Mouse (Mus musculus) thymus, postnatal 25 days (tissue): ENCODE measurements around the gene Il10.
A peak's percentile ranks its signal among the peaks of the same experiment; 100 is the strongest.

ENCODE experiments used
- DNase-seq: peaks from one replicate; pipeline ENCODE4 v3.0.0; 2022

Gene Il10

DNA sequence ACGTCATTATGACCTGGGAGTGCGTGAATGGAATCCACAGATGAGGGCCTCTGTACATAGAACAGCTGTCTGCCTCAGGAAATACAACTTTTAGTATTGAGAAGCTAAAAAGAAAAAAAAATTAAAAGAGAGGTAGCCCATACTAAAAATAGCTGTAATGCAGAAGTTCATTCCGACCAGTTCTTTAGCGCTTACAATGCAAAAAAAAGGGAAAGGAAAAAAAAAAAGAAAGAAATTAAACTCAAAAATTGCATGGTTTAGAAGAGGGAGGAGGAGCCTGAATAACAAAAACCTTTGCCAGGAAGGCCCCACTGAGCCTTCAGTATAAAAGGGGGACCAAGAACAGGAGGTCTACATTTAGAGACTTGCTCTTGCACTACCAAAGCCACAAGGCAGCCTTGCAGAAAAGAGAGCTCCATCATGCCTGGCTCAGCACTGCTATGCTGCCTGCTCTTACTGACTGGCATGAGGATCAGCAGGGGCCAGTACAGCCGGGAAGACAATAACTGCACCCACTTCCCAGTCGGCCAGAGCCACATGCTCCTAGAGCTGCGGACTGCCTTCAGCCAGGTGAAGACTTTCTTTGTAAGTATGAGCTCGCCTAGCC lies at the start of gene Il10:
Gene Il10, plus strand, starts transcription at position 354 of the 607 bp plus-strand sequence.
- no peak for DNase-seq

GRCm38 (mm10) chr1:130979455-130979854 lies 40.2 kb upstream of the Il10 start:
- peak; percentile 56 for DNase-seq

GRCm38 (mm10) chr1:130984441-130984840 lies 35.2 kb upstream of the Il10 start:
- no peak for DNase-seq

DNA sequence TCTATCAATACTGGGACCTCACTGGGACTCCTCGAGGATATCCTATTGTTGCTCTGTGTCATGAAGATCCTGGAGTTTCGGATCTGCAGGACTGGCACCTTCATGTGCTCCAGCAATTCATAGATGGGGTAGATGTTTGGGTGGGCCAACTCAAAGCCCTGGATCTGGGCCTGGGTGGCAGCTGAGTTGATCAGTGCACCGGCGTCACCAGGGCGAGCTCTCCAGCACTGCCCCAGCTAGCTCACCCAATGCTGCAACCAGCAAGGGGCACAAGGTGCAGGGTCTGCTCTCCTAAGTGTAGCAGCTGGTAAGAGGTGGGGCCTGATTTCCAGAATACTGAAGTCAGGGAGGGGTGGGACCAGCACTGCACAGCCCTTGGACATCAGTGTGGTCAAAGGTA lies 32.6 kb upstream of the Il10 start:
- no peak for DNase-seq

DNA sequence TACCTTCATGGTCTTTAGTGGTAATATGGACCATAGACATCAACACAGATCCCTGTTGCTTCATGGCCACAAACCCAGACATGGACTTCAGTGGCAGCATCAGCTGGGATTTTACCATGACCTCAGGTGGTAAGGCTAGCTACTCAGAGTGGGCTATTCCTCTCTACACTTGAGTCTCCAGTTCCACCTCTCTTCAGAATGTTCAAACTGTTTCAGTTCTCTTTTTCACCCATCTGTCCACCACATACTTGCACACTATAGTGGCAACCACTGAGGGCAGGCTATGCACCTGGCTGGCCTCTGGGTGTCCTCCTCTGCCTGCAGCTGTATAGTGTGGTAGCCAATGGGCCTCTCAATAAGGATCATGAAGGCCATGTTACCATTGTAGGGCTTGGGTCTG lies 32.2 kb upstream of the Il10 start:
- no peak for DNase-seq

GRCm38 (mm10) chr1:130989331-130989730 lies 30.3 kb upstream of the Il10 start:
- DNase-seq: no peak

- DNase-seq: no peak
Measured at GRCm38 (mm10) chr1:130990448-130990847, 29.2 kb upstream of the Il10 start.

- no peak for DNase-seq
Measured at GRCm38 (mm10) chr1:130993574-130994154, 26.0 kb upstream of the Il10 start.

DNA sequence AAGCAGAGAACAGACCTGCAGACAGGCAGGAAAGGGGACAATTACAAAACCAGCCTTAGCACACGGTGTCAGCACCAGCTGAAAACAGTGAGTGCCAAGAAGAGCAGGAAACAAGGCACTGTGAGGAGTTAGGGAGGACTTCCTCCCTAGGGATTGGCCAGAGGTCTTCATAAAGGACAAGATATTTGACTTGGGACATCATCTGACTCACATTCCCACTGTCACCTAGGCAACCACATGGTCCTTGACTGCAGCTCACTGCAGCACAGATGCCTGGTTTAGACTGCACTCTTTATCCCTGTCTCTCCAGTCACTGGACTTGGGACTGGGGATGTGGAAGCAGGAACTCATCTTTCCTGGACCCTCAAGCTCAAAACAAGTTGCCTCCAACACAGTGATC lies 24.1 kb upstream of the Il10 start:
- DNase-seq: no peak

GRCm38 (mm10) chr1:130996356-130996755 lies 23.3 kb upstream of the Il10 start:
- no peak for DNase-seq

DNA sequence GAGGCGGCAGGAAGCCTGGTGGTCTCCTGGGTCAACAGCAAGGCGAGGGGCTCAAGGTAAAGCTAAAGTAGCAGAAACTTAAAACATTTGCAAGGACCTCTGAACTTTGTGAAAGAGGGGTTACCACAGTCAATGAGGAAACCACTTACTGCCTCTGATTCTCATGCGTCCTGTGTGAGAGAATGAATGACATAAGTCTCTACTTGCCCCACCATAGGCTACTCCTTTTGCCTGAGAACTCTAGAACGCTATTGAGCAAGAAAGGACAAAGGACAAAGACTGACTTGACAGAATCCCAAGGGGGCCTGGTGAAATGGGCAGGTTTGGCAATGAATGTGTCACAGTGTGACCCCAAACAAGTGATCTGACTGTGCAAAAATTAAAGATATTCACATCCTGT lies 22.2 kb upstream of the Il10 start:
- DNase-seq: no peak

DNA sequence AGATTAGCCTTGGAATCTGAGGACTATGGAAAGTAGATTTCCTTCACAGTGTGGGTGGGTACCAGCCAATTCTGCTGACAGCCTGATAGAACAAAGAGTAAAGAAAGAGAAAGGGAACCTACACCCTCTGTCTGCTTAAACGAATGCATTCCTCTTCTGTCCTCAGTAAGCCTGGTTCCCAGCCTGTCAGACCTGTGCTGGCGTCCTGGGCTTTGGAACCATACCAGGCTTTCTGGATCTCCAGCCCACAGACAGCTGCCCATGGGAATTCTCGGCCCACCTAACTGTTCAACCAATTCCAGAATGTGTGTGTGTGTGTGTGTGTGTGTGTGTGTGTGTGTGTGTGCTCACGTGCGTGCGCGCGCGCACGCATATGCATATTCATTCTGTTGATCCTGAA lies 21.3 kb upstream of the Il10 start:
- DNase-seq: no peak

- no peak for DNase-seq
Measured at GRCm38 (mm10) chr1:130999708-131000107, 19.9 kb upstream of the Il10 start.

DNA sequence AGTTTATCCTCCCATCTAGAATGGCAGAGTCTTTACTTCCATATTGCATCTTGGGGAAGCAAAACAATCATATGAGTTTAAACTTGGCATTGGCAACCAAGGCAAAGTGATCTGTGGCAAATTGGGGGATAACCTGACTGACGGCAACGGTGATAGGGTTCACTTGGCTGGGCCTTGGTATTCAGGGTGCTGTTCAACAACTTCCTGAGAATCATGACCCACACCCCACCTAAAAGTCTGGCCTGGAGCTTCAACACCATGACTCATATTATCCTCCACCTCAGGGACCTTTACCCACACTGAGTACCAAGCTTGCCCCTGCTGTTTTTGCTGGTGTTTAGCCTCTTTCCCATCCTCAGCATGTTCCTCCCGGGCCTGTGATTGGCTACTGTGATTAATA lies 19.3 kb upstream of the Il10 start:
- DNase-seq: no peak

DNA sequence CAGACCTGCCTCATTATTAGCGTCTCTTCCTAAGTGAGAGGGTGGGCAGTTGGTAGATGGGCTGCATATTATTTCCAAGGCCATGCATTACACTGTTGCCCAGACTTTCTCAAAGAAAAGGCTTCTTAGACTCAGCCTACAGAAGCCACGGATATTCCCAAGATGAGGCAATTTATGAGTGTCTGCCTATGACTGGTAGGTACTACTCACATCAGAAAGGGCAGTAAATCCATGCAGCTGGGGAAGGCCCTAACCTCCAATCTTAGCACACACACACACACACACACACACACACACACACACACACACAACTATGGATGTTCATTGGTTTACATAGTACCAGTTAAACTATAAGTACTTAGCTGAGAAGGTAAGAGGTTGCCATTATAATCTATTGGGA lies 17.1 kb upstream of the Il10 start:
- DNase-seq: no peak

DNA sequence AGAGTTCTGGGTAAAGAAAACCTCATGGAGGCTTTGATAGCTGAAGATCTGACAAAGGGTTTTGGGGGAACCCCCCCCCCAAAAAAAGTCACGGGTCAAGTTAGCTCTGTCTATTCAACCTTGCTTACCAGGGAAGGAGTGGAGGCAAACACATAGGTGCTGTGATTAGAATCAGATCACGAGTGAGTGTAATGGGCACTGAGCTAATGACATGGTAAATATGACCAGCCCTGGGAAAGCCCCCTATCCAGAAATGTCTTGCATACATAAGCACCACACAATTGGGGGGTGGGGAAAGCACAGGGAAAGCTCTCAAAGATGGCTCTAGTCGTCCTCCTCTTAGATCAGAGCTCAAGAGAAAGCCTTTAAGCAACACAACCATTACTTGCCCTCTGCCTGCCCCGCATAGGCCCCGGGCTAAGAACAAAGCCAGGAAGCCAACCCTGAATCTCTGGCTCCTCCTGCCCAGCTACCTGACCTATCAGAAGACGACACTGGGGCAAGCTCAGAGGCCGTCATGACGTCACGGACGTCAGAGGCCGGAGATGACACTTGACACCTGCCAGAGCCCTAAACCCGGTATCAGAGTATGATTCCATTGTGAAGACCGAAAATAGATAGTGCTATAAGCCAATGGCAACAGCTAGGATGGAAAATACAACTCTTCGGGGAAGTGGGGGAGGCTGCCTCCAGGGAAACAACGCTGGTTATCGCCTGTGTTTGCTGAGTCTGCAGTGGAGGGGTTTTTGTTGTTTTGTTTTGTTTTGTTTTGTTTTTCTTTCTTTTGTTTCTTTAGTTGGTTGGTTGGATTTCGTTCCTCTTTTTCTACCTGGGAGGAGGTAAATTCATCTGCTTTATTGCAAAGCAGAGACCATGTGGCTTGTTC lies 16.4 kb upstream of the Il10 start:
- DNase-seq: no peak

GRCm38 (mm10) chr1:131006069-131006468 lies 13.6 kb upstream of the Il10 start:
- no peak for DNase-seq

DNA sequence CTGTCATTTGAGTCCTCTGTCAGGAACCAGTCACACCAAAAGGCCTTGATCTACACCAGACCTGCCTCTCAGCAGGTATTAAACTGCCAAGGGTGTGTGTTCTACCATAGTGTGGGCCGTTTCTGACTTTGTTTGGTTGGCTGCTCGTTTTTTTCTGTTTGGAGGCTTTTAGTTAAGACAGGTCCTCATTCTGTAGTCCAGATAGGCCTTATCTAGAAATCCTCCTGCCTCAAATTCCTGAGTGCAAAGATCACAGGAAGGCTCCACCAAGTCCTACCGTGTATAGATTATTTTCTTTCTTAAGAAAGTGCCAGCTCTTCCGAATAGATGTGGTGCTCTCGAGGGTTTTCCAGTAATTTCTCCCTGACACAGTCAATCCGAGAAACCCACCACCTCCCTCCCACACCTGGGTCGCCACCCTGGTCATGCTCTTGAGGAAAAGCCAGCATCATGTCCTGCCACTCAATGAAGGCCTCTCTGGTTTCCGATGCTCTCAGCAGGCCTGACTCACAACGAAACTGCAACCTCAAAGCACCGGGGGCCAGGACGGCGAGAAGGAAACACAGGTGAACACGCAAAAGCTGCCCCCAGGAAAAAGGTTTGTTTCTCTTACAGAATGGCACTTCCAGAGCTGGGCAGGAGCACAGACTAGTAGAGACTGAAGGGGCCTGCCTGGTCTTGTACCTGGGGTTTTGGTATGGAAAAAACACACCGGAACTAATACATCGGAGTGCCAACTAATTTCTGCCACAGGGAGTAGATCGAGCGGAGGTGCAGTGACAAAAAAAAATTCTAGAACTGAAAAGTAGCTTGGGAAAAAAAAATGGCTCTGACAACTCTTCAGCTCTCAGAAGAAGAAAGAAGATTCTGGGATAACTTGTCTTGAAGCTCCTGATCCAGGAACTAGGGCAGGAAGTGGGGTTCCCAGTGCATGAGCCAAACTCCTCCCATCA lies 9.2 kb upstream of the Il10 start:
- DNase-seq: no peak

GRCm38 (mm10) chr1:131012494-131012893 lies 7.2 kb upstream of the Il10 start:
- DNase-seq: no peak

GRCm38 (mm10) chr1:131013926-131014325 lies 5.7 kb upstream of the Il10 start:
- no peak for DNase-seq

- no peak for DNase-seq
Measured at GRCm38 (mm10) chr1:131015281-131015680, 4.4 kb upstream of the Il10 start.

GRCm38 (mm10) chr1:131015879-131016278 lies 3.8 kb upstream of the Il10 start:
- no peak for DNase-seq
